Mouse (Mus musculus) erythroblast, embryonic 14.5 days (primary cell): ENCODE data around the gene Arvcf. TPM values are rescaled to one million over a fixed set of nuclear protein-coding genes. Genes with fewer than 3 reads are reported as not detected.

Experiments
- H3K27me3 ChIP-seq: 2 replicates; pipeline ENCODE4 v1.6.1; 2012; ENCODE audit warnings: inconsistent platforms; ENCODE audit not compliant: control insufficient read depth
- H3K36me3 ChIP-seq: 2 replicates; pipeline ENCODE4 v1.6.1; 2012; ENCODE audit warnings: mild to moderate bottlenecking, inconsistent platforms; ENCODE audit not compliant: control insufficient read depth
- H3K4me1 ChIP-seq: 2 replicates; pipeline ENCODE4 v1.6.1; 2012; ENCODE audit warnings: inconsistent platforms; ENCODE audit not compliant: control insufficient read depth
- H3K4me3 ChIP-seq: replicated peaks from 2 replicates; pipeline ENCODE3; 2012; ENCODE audit warnings: moderate library complexity, mild to moderate bottlenecking, inconsistent platforms
- H3K9me3 ChIP-seq: 2 replicates; pipeline ENCODE4 v1.6.1; 2012; ENCODE audit warnings: low read length, inconsistent platforms, mixed read lengths; ENCODE audit not compliant: control insufficient read depth
- GATA1 ChIP-seq: IDR thresholded peaks from 2 replicates; pipeline ENCODE4 v1.6.1; 2012; ENCODE audit warnings: low read length, inconsistent platforms, mixed read lengths
- TAL1 ChIP-seq: IDR thresholded peaks from 3 replicates; pipeline ENCODE4 v1.6.1; 2012; ENCODE audit warnings: low read length, inconsistent platforms, mixed read lengths
- polyA plus RNA-seq: library from polyadenylated mRNA; stranded (reverse); fragments of >175 nt; gene quantifications from 2 replicates; pipeline ENCODE4 v1.2.3, GENCODE M21; 2012

Arvcf gene
- polyA plus RNA-seq, 1 experiment, result 0.84 TPM

GRCm38 (mm10) chr16:18396791-18397621 is 49.0 kb downstream of the Arvcf start:
- Histone ChIP-seq H3K36me3 (peaks cover 53% of the 10 kb centered on the region), H3K9me3 (no peaks in the 10 kb centered on the region), H3K27me3 (no peaks in the 10 kb centered on the region), H3K4me3 (no peak overlapping the region), H3K4me1 (peaks cover 49% of the 10 kb centered on the region)
- no peak for TF ChIP-seq TAL1
- no peak for TF ChIP-seq GATA1

GRCm38 (mm10) chr16:18400028-18400427 is 52.0 kb downstream of the Arvcf start:
- TF ChIP-seq GATA1 (no peak), TAL1 (no peak)
- Histone ChIP-seq H3K36me3 (peaks cover 83% of the 10 kb centered on the region), H3K27me3 (no peaks in the 10 kb centered on the region), H3K9me3 (no peaks in the 10 kb centered on the region), H3K4me1 (peaks cover 28% of the 10 kb centered on the region), H3K4me3 (no peak overlapping the region)

- TF ChIP-seq TAL1 (no peak), GATA1 (no peak)
- H3K36me3 ChIP-seq, result peaks cover 89% of the 10 kb centered on the region
- no peaks in the 10 kb centered on the region for H3K27me3 ChIP-seq
- H3K4me3 ChIP-seq, result no peak overlapping the region
- no peaks in the 10 kb centered on the region for H3K9me3 ChIP-seq
- peaks cover 31% of the 10 kb centered on the region for H3K4me1 ChIP-seq
Observed at GRCm38 (mm10) chr16:18400472-18401216, 52.7 kb downstream of the Arvcf start.

- TF ChIP-seq TAL1, result no peak
- TF ChIP-seq GATA1, result no peak
Observed at GRCm38 (mm10) chr16:18403285-18403684, 55.3 kb downstream of the Arvcf start.

GRCm38 (mm10) chr16:18405091-18405854 is 57.3 kb downstream of the Arvcf start:
- TF ChIP-seq GATA1 (no peak), TAL1 (no peak)
- Histone ChIP-seq H3K4me3 (no peak overlapping the region), H3K27me3 (no peaks in the 10 kb centered on the region), H3K9me3 (no peaks in the 10 kb centered on the region), H3K4me1 (peaks cover 22% of the 10 kb centered on the region), H3K36me3 (peaks cover 97% of the 10 kb centered on the region)

More at GRCm38 (mm10) chr16:18403285-18403684, 55.3 kb downstream of the Arvcf start:
- peaks cover 97% of the 10 kb centered on the region for H3K36me3 ChIP-seq
- H3K4me3 ChIP-seq, result no peak overlapping the region
- no peaks in the 10 kb centered on the region for H3K27me3 ChIP-seq
- H3K4me1 ChIP-seq, result peaks cover 36% of the 10 kb centered on the region
- H3K9me3 ChIP-seq, result no peaks in the 10 kb centered on the region

GRCm38 (mm10) chr16:18405876-18406275 is 57.9 kb downstream of the Arvcf start:
- Histone ChIP-seq H3K4me3 (no peak overlapping the region), H3K9me3 (no peaks in the 10 kb centered on the region), H3K36me3 (peaks cover 97% of the 10 kb centered on the region), H3K4me1 (peaks cover 22% of the 10 kb centered on the region), H3K27me3 (no peaks in the 10 kb centered on the region)
- TF ChIP-seq TAL1, result no peak
- TF ChIP-seq GATA1, result no peak

GRCm38 (mm10) chr16:18406293-18406692 is 58.3 kb downstream of the Arvcf start:
- Histone ChIP-seq H3K4me1 (peaks cover 22% of the 10 kb centered on the region), H3K27me3 (no peaks in the 10 kb centered on the region), H3K36me3 (peaks cover 97% of the 10 kb centered on the region), H3K4me3 (no peak overlapping the region), H3K9me3 (no peaks in the 10 kb centered on the region)
- TF ChIP-seq GATA1 (no peak), TAL1 (no peak)

- peaks cover 28% of the 10 kb centered on the region for H3K4me1 ChIP-seq
- H3K9me3 ChIP-seq, result no peaks in the 10 kb centered on the region
- peaks cover 97% of the 10 kb centered on the region for H3K36me3 ChIP-seq
- no peak overlapping the region for H3K4me3 ChIP-seq
- TF ChIP-seq TAL1 (no peak), GATA1 (no peak)
- H3K27me3 ChIP-seq, result no peaks in the 10 kb centered on the region
Observed at GRCm38 (mm10) chr16:18407912-18408311, 59.9 kb downstream of the Arvcf start.
